Mouse (Mus musculus) forebrain, embryonic 12.5 days (tissue): Measurements from ENCODE around the gene Med22. TPM values are rescaled to one million over a fixed set of nuclear protein-coding genes. Genes with fewer than 3 reads are reported as not detected.

Source experiments
- ATAC-seq: fragments of 200-750 bp; cut with Nextera tagmentation; 2 replicates; pipeline ENCODE4 v1.8.0; 2017; ENCODE audit warnings: moderate TSS enrichment; ENCODE audit not compliant: low FRiP score
- H3K27ac ChIP-seq: fragments of 300-500 bp; sonication (generic); 2 replicates; pipeline ENCODE4 v1.5.1; 2016; ENCODE audit warnings: mild to moderate bottlenecking
- H3K27me3 ChIP-seq: fragments of 300-500 bp; sonication (generic); 2 replicates; pipeline ENCODE4 v1.6.1; 2016; ENCODE audit warnings: mild to moderate bottlenecking
- H3K36me3 ChIP-seq: fragments of 300-500 bp; sonication (generic); replicated peaks from 2 replicates; pipeline ENCODE4 v1.6.1; 2016; ENCODE audit warnings: mild to moderate bottlenecking
- H3K4me1 ChIP-seq: fragments of 300-500 bp; sonication (generic); 2 replicates; pipeline ENCODE4 v1.6.1; 2016
- H3K4me2 ChIP-seq: fragments of 300-500 bp; sonication (generic); 2 replicates; pipeline ENCODE4 v1.6.1; 2016; ENCODE audit warnings: mild to moderate bottlenecking, moderate library complexity
- H3K4me3 ChIP-seq: fragments of 300-500 bp; sonication (generic); replicated peaks from 2 replicates; pipeline ENCODE4 v1.5.1; 2016; ENCODE audit warnings: mild to moderate bottlenecking
- H3K9ac ChIP-seq: fragments of 300-500 bp; sonication (generic); 2 replicates; pipeline ENCODE4 v1.6.1; 2016; ENCODE audit warnings: mild to moderate bottlenecking
- H3K9me3 ChIP-seq: fragments of 300-500 bp; sonication (generic); 2 replicates; pipeline ENCODE4 v1.6.1; 2016
- WGBS: fragments of 180-500 bp; shearing (Covaris S2); methylation state at CpG from one replicate; pipeline ENCODE4 v1.1.7; 2016; 5-methylcytosine and 5-hydroxymethylcytosine counted together
- polyA plus RNA-seq: library from polyadenylated mRNA; unstranded; fragments of >200 nt; fragmentation: Nextera tagmentation; extraction: Ambion mirVana; gene quantifications from 2 replicates; pipeline ENCODE4 v1.2.1, GENCODE M21; 2016

The Med22 gene
- polyA plus RNA-seq, 1 experiment from 2014 or later = 139 TPM

- 0 out of 2 replicates have a peak, but pooled peaks cover 3% of the 10 kb centered on the region for H3K27me3 ChIP-seq
- WGBS = 1% methylated on average over 30 of the region's 70 CpGs
These were observed 23.0 kb upstream of the Med22 start, which contains the start of the genes Surf4 and Stkld1 for GRCm38 (mm10) chr2:26933304-26934055. TSS of gene Surf4 (minus strand) at chr2:26933928. TSS of gene Stkld1 (plus strand) at chr2:26934047.

DNA sequence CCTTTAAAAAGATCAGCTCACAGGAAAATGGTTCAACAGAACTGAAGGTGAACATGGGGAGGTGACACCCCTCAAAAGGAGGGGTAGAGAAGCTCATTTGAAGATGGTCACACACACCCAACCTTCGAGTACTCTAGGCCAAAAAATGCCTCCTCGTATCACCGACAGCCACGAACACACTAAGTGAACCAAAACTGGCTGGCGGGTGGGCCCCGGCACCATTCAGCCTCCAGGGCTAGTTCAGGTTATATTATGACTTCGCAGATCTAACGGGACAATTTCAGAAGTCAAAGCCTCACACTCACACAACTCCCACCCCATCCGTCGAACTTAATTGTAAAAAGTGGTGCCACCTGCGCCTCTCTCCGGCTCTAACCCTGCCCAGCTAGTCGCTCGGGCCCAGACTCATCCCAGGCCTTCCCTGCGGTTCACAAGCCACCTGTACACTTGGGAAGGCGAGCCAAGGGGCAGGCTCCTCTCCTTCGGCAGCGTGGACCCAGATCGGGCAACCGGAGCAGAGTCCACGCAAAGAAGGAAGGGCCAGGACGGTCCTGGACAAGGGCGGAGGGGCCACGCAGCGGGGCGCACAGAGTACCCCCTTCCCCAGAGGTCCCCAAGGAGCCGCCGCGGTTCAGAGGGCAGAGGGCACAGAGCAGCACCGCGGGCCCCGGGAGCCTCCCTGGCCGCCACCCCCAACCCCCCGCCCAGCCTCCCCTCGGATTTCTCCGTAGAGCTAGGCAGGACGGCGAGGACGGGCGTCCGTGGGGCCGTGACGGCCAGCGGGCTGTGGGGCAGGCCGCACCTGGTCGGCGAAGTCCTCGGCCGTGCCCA is 22.2 kb upstream of the Med22 start:
- H3K36me3 ChIP-seq = peaks cover 22% of the 10 kb centered on the region
- H3K9me3 ChIP-seq = no peaks in the 10 kb centered on the region
- peak overlapping the region; percentile 98 for H3K9ac ChIP-seq
- peaks cover 21% of the 10 kb centered on the region for H3K4me1 ChIP-seq
- 4% methylated on average over 31 of the region's 49 CpGs for WGBS
- H3K4me3 ChIP-seq = peak overlapping the region; percentile 97
- ATAC-seq = peak; percentile 31
- H3K4me2 ChIP-seq = peak overlapping the region; percentile 82
- 0 out of 2 replicates have a peak, but pooled peaks cover under 1% of the 10 kb centered on the region for H3K27me3 ChIP-seq
- H3K27ac ChIP-seq = peak overlapping the region; percentile 86

More at GRCm38 (mm10) chr2:26933304-26934055, 23.0 kb upstream of the Med22 start, which contains the start of the genes Surf4 and Stkld1:
- peak; percentile 94 for ATAC-seq
- peak within 1 kb of the TSS; percentile 97 for H3K4me3 ChIP-seq
- H3K9me3 ChIP-seq = no peaks in the 10 kb centered on the region
- peak within 1 kb of the TSS; percentile 98 for H3K9ac ChIP-seq
- H3K4me2 ChIP-seq = peak within 1 kb of the TSS; percentile 82
- H3K27ac ChIP-seq = peak within 1 kb of the TSS; percentile 86
- H3K36me3 ChIP-seq = peaks cover 17% of the 10 kb centered on the region
- H3K4me1 ChIP-seq = peaks cover 21% of the 10 kb centered on the region

- ATAC-seq = no peak
- Histone ChIP-seq H3K27me3 (no peaks in the 10 kb centered on the region), H3K36me3 (peaks cover 40% of the 10 kb centered on the region), H3K27ac (no peak overlapping the region), H3K9ac (no peak overlapping the region), H3K4me1 (peaks cover 21% of the 10 kb centered on the region), H3K4me2 (no peak overlapping the region), H3K9me3 (no peaks in the 10 kb centered on the region), H3K4me3 (no peak overlapping the region)
- WGBS = 38% methylated on average over 1 of the region's 1 CpGs
These were observed 19.9 kb upstream of the Med22 start for GRCm38 (mm10) chr2:26930390-26930789.

GRCm38 (mm10) chr2:26927745-26928476 is 17.4 kb upstream of the Med22 start:
- Histone ChIP-seq H3K9me3 (no peaks in the 10 kb centered on the region), H3K27me3 (no peaks in the 10 kb centered on the region), H3K36me3 (peaks cover 64% of the 10 kb centered on the region), H3K9ac (no peak overlapping the region), H3K4me1 (peaks cover 21% of the 10 kb centered on the region), H3K4me3 (no peak overlapping the region), H3K27ac (no peak overlapping the region), H3K4me2 (no peak overlapping the region)
- no peak for ATAC-seq
- WGBS = 94% methylated on average over 6 of the region's 6 CpGs

DNA sequence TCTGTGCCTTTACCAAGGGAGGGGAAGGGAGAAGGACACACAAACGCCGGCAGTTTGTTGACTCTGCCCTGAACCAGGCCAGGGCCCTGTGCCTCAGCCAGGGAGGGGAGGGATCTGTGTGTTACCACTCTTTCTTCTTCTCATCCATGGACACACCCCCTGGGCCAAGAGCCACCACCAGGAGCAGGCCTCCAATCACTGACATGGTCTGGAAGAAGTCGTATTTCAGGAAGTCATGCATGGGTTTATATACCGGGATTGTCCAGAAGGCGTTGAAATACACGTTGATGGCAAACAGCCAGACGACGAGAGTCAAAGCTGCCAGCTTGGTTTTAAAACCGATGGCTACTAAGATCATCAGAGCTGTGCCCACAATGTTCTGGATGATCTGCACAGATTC is 11.3 kb upstream of the Med22 start:
- 87% methylated on average over 9 of the region's 9 CpGs for WGBS
- Histone ChIP-seq H3K4me2 (no peak overlapping the region), H3K9ac (no peak overlapping the region), H3K4me3 (no peak overlapping the region), H3K27me3 (no peaks in the 10 kb centered on the region), H3K36me3 (peaks cover 90% of the 10 kb centered on the region), H3K9me3 (no peaks in the 10 kb centered on the region), H3K27ac (no peak overlapping the region), H3K4me1 (peaks cover 13% of the 10 kb centered on the region)
- ATAC-seq = no peak

- Histone ChIP-seq H3K27ac (no peak overlapping the region), H3K27me3 (no peaks in the 10 kb centered on the region), H3K4me1 (peaks cover 21% of the 10 kb centered on the region), H3K4me3 (no peak overlapping the region), H3K4me2 (no peak overlapping the region), H3K36me3 (peaks cover 76% of the 10 kb centered on the region), H3K9ac (no peak overlapping the region), H3K9me3 (no peaks in the 10 kb centered on the region)
- no peak for ATAC-seq
- WGBS = 89% methylated on average over 6 of the region's 6 CpGs
These were observed 9.8 kb upstream of the Med22 start for GRCm38 (mm10) chr2:26920190-26920855.

GRCm38 (mm10) chr2:26919684-26920083 is 9.2 kb upstream of the Med22 start:
- no peak overlapping the region for H3K4me2 ChIP-seq
- H3K4me3 ChIP-seq = no peak overlapping the region
- no peak overlapping the region for H3K9ac ChIP-seq
- no peaks in the 10 kb centered on the region for H3K9me3 ChIP-seq
- no peak for ATAC-seq
- H3K27ac ChIP-seq = no peak overlapping the region
- WGBS = 92% methylated on average over 3 of the region's 3 CpGs
- peaks cover 27% of the 10 kb centered on the region for H3K4me1 ChIP-seq
- H3K27me3 ChIP-seq = no peaks in the 10 kb centered on the region
- H3K36me3 ChIP-seq = peaks cover 69% of the 10 kb centered on the region

DNA sequence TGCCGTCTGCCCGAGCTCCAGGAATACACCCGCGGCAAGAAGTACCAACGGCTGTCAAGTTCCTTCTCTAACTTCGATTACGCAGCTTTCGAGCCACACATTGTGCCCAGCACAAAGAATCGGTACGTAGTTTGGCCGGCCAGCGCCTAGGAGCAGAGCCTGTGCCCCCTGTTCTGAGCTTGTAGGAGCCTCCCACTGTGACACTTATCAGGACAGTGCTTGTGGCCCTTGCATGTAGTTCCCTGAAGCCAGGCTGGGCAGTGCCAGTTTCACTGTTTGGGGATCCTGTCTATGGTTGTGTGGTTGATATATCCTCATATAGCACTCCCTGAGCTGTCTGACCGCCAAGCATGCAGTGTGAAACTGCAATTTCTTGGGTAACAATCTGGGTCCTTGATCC is 6.3 kb upstream of the Med22 start:
- Histone ChIP-seq H3K4me2 (peak overlapping the region; percentile 95), H3K36me3 (peaks cover 67% of the 10 kb centered on the region), H3K9ac (peak overlapping the region; percentile 74), H3K27me3 (no peaks in the 10 kb centered on the region), H3K4me1 (peaks cover 42% of the 10 kb centered on the region), H3K9me3 (no peaks in the 10 kb centered on the region), H3K4me3 (peak overlapping the region; percentile 73), H3K27ac (peak overlapping the region; percentile 73; the same call in 1 of the 2 replicates)
- 3% methylated on average over 13 of the region's 13 CpGs for WGBS
- ATAC-seq = no peak

DNA sequence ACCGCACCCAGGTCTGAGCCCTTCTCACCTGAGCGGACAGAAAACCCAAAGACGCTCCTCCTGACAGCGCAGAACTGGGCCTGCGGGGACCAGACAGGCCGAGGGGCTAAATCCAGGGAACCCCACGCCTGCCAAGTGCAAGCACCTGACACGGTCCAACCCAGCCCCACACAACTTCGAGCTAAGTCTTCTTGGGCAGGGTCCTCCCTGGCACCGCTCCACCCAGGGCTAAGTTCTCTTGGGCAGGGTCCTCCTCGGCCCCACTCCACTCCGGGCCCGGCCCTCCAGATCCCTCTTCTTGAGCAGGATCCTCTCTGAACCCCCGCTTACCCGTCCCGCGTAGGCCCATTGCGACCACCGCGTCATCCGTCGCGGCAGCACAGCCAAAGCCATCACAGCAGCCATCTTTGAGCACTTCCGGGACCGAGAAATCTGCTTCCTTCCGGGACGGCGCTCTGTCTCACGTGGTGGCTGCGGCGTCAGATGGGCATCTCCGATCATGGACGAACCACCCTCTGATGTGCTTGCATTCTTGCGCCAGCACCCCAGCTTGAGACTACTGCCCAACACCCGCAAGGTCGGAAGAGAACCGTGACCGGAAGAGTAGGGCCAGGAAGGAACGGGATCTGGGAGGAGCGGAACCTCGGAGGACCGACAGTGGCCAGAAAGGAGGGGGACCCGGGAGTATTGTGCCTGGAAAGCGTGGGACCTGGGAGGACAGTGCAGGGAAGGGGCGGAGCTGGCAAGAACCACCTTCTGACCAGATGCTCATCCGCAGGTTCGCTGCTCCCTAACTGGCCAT is 5.7 kb upstream of the Med22 start, which contains the start of the genes Surf2 and Surf1:
Surf2 (plus strand) TSS at position 441 of the 802 bp plus-strand sequence.
Surf1 (minus strand) TSS at position 604 of the 802 bp plus-strand sequence.
- ATAC-seq = peak; percentile 79
- Histone ChIP-seq H3K27me3 (no peaks in the 10 kb centered on the region), H3K4me2 (peak within 1 kb of the TSS; percentile 95), H3K36me3 (peaks cover 65% of the 10 kb centered on the region), H3K27ac (peak within 1 kb of the TSS; percentile 73), H3K9me3 (no peaks in the 10 kb centered on the region), H3K9ac (peak within 1 kb of the TSS; percentile 74), H3K4me3 (peak within 1 kb of the TSS; percentile 73), H3K4me1 (peaks cover 46% of the 10 kb centered on the region)
- 3% methylated on average over 47 of the region's 47 CpGs for WGBS

DNA sequence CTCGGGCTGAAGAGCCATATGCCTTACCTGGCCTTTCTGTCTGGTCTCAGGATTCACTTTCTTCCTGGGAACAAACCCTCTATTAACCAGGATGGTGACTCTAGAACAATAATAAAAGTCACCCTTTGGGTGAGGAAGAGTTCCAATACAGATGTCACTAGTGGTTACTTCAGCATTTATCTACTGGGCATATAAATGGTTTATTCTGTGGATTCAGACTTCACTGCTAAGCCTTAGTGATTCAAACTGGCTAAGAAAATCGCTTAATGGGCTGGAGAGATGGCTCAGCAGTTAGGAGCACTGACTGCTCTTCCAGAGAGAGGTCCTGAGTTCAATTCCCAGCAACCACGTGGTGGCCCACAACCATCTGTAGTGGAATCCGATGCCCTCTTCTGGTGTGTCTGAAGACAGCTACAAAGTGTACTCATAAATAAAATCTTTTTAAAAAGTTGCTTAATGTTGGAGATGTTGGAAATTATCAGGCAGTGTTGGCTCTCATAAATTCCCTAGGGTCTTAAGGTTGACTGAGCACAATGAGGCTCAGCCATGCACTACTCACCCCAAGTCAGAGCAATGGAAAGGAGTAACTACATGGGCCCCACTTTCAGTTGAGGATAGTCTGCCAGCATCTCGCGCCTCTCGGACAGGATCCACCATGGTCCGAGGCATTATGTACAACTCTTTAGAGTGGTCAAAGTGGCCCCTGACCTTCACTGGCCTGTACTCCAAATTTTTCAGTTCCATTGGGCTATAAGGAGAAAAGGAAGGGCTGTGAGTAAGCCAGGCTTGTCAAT is 3.9 kb upstream of the Med22 start:
- no peaks in the 10 kb centered on the region for H3K27me3 ChIP-seq
- no peak overlapping the region for H3K27ac ChIP-seq
- peaks cover 47% of the 10 kb centered on the region for H3K36me3 ChIP-seq
- WGBS = 63% methylated on average over 8 of the region's 8 CpGs
- no peaks in the 10 kb centered on the region for H3K9me3 ChIP-seq
- no peak for ATAC-seq
- no peak overlapping the region for H3K4me3 ChIP-seq
- H3K9ac ChIP-seq = no peak overlapping the region
- peaks cover 51% of the 10 kb centered on the region for H3K4me1 ChIP-seq
- no peak overlapping the region for H3K4me2 ChIP-seq
